Comparison of ENCODE assay signal across 19 mouse cellular contexts in genomic region chr6:70754833-70755232, GRCm38 (mm10).
"Had no signal": no experiment of that assay in that cellular context is flagged by ENCODE, and none has a peak within 500 bp of the region (broad histone marks: within the 10 kb centered on the region; RNA-seq: fewer than 3 reads in every experiment).

No protein-coding gene starts in this region.

- H3K4me2 ChIP-seq: lung, embryonic 14.5 days; midbrain, embryonic 13.5 days; neural tube, embryonic 13.5 days; neural tube, embryonic 15.5 days had no signal

- H3K4me1 ChIP-seq: neural tube, embryonic 15.5 days had no signal

- H3K9me3 ChIP-seq: midbrain, embryonic 13.5 days; neural tube, embryonic 13.5 days; neural tube, embryonic 15.5 days had no signal

- H3K27ac ChIP-seq: liver, embryonic 14.5 days; midbrain, embryonic 10.5 days; midbrain, embryonic 13.5 days; neural tube, embryonic 13.5 days; neural tube, embryonic 15.5 days had no signal

- H3K9ac ChIP-seq: liver, embryonic 14.5 days; lung, embryonic 14.5 days; midbrain, embryonic 13.5 days; neural tube, embryonic 15.5 days had no signal

- H3K27me3 ChIP-seq: midbrain, embryonic 13.5 days; neural tube, embryonic 13.5 days; neural tube, embryonic 15.5 days had no signal

- H3K4me3 ChIP-seq: midbrain, embryonic 10.5 days; midbrain, embryonic 13.5 days; myocyte; neural tube, embryonic 13.5 days; neural tube, embryonic 15.5 days had no signal

- H3K36me3 ChIP-seq: midbrain, embryonic 10.5 days; midbrain, embryonic 13.5 days; neural tube, embryonic 13.5 days; neural tube, embryonic 15.5 days had no signal

- DNase-seq: lung, adult 18-20 months; lung, postnatal 10 days; lung, postnatal 4 days; retina, postnatal 1 day; right cerebral cortex, adult 18-20 months; right cerebral cortex, postnatal 25 days; right cerebral cortex, postnatal 4 days; spleen, adult 18-20 months; thymus, adult 18-20 months; thymus, postnatal 14 days; thymus, postnatal 36 days had no signal

- ATAC-seq: midbrain, embryonic 13.5 days; midbrain, embryonic 16.5 days had no signal
